Comparison of ENCODE assay signal across 8 mouse cellular contexts in the genomic region with DNA sequence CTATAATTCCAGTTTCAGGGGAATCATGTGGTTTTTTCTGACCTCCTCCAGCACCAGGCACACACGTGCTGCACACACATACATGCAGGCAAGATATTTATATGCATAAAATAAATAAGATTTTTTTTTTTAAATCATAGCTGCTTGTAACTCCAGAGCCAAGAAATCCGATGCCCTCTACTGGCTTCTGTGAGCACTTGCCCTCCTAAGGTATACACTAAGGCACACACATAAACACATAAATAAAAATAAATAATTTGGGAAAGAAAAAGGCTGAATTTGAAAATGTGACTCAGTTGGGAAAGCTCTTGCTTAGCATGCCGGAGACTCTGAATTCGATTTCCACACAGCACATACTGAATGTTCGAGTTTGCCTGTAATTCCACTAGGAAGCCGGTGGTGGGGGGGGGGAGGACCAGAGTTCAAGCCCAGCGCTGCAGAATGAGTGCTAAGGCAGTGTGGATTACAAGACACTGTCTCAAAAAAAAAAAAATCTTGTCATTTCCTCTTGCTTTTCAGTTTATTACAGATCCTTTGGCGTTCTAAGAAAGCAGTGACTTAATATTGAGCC. TPM values are rescaled to one million over a fixed set of nuclear protein-coding genes. Genes with fewer than 3 reads are reported as not detected.
A peak's percentile ranks its signal among the peaks of the same experiment; 100 is the strongest.
DNase-seq lines count a peak whose midpoint lies in the region; ATAC-seq and TF ChIP-seq lines count a peak whose summit lies in the region.

No protein-coding gene starts in this region.

- no peaks in the 10 kb centered on the region for H3K9me3 ChIP-seq in hindbrain, embryonic 11.5 days (ENCODE audit: control insufficient read depth, low read length)
- H3K9me3 ChIP-seq in midbrain, embryonic 11.5 days (ENCODE audit: control insufficient read depth, low read length): no peaks in the 10 kb centered on the region

- 14% methylated on average over 8 of the region's 8 CpGs for WGBS in kidney, adult 2 months
- WGBS in hindbrain, embryonic 11.5 days: 16% methylated on average over 8 of the region's 8 CpGs
- WGBS in midbrain, embryonic 11.5 days: 19% methylated on average over 8 of the region's 8 CpGs

- no peak for TF ChIP-seq POLR2A in kidney, adult 2 months (IDR thresholded peaks at IDR 0.05; ENCODE audit: low read depth, low read length)
- TF ChIP-seq POLR2A in bone marrow macrophage, adult 2 months (IDR thresholded peaks at IDR 0.05; ENCODE audit: borderline replicate concordance, low read depth, low read length): no peak

- DNase-seq in kidney, adult 2 months: no peak
- DNase-seq in kidney, postnatal 4 days: no peak
- DNase-seq in hindbrain, embryonic 11.5 days (ENCODE audit: low spot score): no peak
- no peak for DNase-seq in midbrain, embryonic 11.5 days (ENCODE audit: low spot score, missing footprints)
- DNase-seq in cerebellum, adult 18-20 months: no peak
- DNase-seq in embryo, embryonic 10.5 days (ENCODE audit: low spot score): no peak
- DNase-seq in left cerebral cortex, adult 9 months (ENCODE audit: low spot score in 2 of 2): no peak

- peaks cover 3% of the 10 kb centered on the region for H3K36me3 ChIP-seq in kidney, adult 2 months (ENCODE audit: control insufficient read depth, insufficient read depth, low read length)
- H3K36me3 ChIP-seq in hindbrain, embryonic 11.5 days (ENCODE audit: control insufficient read depth, insufficient read depth, low read length): 0 out of 2 replicates have a peak, but pooled peaks cover 2% of the 10 kb centered on the region
- H3K36me3 ChIP-seq in midbrain, embryonic 11.5 days (ENCODE audit: control insufficient read depth, insufficient read depth, low read length): peaks cover 3% of the 10 kb centered on the region; the same call in 1 of the 2 replicates

- peak overlapping the region; percentile 14; the same call in 1 of the 2 replicates for H3K4me3 ChIP-seq in kidney, adult 2 months (ENCODE audit: insufficient read depth, low read depth, low read length)
- peak overlapping the region; percentile 47; the same call in 1 of the 2 replicates for H3K4me3 ChIP-seq in bone marrow macrophage, adult 2 months (ENCODE audit: insufficient read depth, low read length)
- H3K4me3 ChIP-seq in hindbrain, embryonic 11.5 days (ENCODE audit: low read depth, low read length): peak overlapping the region; percentile 92
- peak overlapping the region; percentile 76 for H3K4me3 ChIP-seq in midbrain, embryonic 11.5 days (ENCODE audit: low read depth, low read length)

- H3K4me2 ChIP-seq in hindbrain, embryonic 11.5 days (replicated peaks; ENCODE audit: low read depth, low read length): 0 out of 2 replicates have a peak overlapping the region, but pooled peaks have one; percentile 22
- H3K4me2 ChIP-seq in midbrain, embryonic 11.5 days: peak overlapping the region; percentile 36

- no peak for TF ChIP-seq CTCF in kidney, adult 2 months (conservative IDR thresholded peaks at IDR 0.05; ENCODE audit: insufficient read depth, insufficient read length, low read depth, low read length)
- no peak for TF ChIP-seq CTCF in bone marrow macrophage, adult 2 months (IDR thresholded peaks at IDR 0.05; ENCODE audit: low read depth, low read length)

- H3K27me3 ChIP-seq in kidney, adult 2 months (replicated peaks; ENCODE audit: control insufficient read depth, insufficient read depth, low read length): no peaks in the 10 kb centered on the region
- no peaks in the 10 kb centered on the region for H3K27me3 ChIP-seq in hindbrain, embryonic 11.5 days (ENCODE audit: control insufficient read depth, insufficient read depth, low read length)
- H3K27me3 ChIP-seq in midbrain, embryonic 11.5 days (ENCODE audit: control insufficient read depth, insufficient read depth, low read length): no peaks in the 10 kb centered on the region

- H3K9ac ChIP-seq in hindbrain, embryonic 11.5 days (ENCODE audit: low read depth, low read length): 0 out of 2 replicates have a peak overlapping the region, but pooled peaks have one; percentile 2
- H3K9ac ChIP-seq in midbrain, embryonic 11.5 days (ENCODE audit: low read length): no peak overlapping the region; the same call in 1 of the 2 replicates

- peak; percentile 37 for ATAC-seq in hindbrain, embryonic 11.5 days (ENCODE audit: low FRiP score)
- no peak; the same call in none of the 2 replicates for ATAC-seq in midbrain, embryonic 11.5 days (ENCODE audit: low FRiP score)

- H3K27ac ChIP-seq in kidney, adult 2 months (ENCODE audit: insufficient read depth, low read depth, low read length): no peak overlapping the region
- peak overlapping the region; percentile 16 for H3K27ac ChIP-seq in bone marrow macrophage, adult 2 months (ENCODE audit: insufficient read depth, low read depth, low read length)
- no peak overlapping the region for H3K27ac ChIP-seq in hindbrain, embryonic 11.5 days (ENCODE audit: low read depth, low read length)
- H3K27ac ChIP-seq in midbrain, embryonic 11.5 days (ENCODE audit: low read depth, low read length): no peak overlapping the region

- H3K4me1 ChIP-seq in kidney, adult 2 months (ENCODE audit: control insufficient read depth, insufficient read depth, low read length): no peaks in the 10 kb centered on the region
- peaks cover 28% of the 10 kb centered on the region for H3K4me1 ChIP-seq in bone marrow macrophage, adult 2 months (ENCODE audit: control insufficient read depth, insufficient read depth, low read length)
- H3K4me1 ChIP-seq in hindbrain, embryonic 11.5 days (replicated peaks; ENCODE audit: control insufficient read depth, insufficient read depth, low read length): 0 out of 2 replicates have a peak, but pooled peaks cover 2% of the 10 kb centered on the region
- H3K4me1 ChIP-seq in midbrain, embryonic 11.5 days (ENCODE audit: control insufficient read depth, insufficient read depth, low read length): peaks cover 4% of the 10 kb centered on the region

RNA-seq across cellular contexts. Expression of a gene that starts 0.5 kb away (rescaled TPM):
- polyA plus RNA-seq in kidney, adult 2 months (2012; rRNA removed): 23.8 and 45.5 TPM in 2 replicates
- 149 and 206 TPM in 2 replicates for polyA plus RNA-seq in bone marrow macrophage, adult 2 months (2012; ENCODE audit: insufficient read depth, insufficient read length, missing spikeins)
- polyA plus RNA-seq in hindbrain, embryonic 11.5 days (2014; fragmentation: Nextera tagmentation; extraction: Ambion mirVana): 253 and 263 TPM in 2 replicates
- 258 and 276 TPM in 2 replicates for polyA plus RNA-seq in midbrain, embryonic 11.5 days (2014; fragmentation: Nextera tagmentation; extraction: Ambion mirVana)

RNA-seq across cellular contexts. Expression of a gene that starts 10.5 kb away (rescaled TPM):
- 6.4 and 9.4 TPM in 2 replicates for polyA plus RNA-seq in kidney, adult 2 months (2012; rRNA removed)
- 24.8 and 26.7 TPM in 2 replicates for polyA plus RNA-seq in bone marrow macrophage, adult 2 months (2012; ENCODE audit: insufficient read depth, insufficient read length, missing spikeins)
- 32.2 and 33.9 TPM in 2 replicates for polyA plus RNA-seq in hindbrain, embryonic 11.5 days (2014; fragmentation: Nextera tagmentation; extraction: Ambion mirVana)
- 33.8 and 40.9 TPM in 2 replicates for polyA plus RNA-seq in midbrain, embryonic 11.5 days (2014; fragmentation: Nextera tagmentation; extraction: Ambion mirVana)

RNA-seq across cellular contexts. Expression of a gene that starts 21.8 kb away (rescaled TPM):
- polyA plus RNA-seq in kidney, adult 2 months (2012; rRNA removed): 3.0 and 8.5 TPM in 2 replicates
- polyA plus RNA-seq in bone marrow macrophage, adult 2 months (2012; ENCODE audit: insufficient read depth, insufficient read length, missing spikeins): 20.9 and 23.4 TPM in 2 replicates
- 35.2 and 51.6 TPM in 2 replicates for polyA plus RNA-seq in hindbrain, embryonic 11.5 days (2014; fragmentation: Nextera tagmentation; extraction: Ambion mirVana)
- polyA plus RNA-seq in midbrain, embryonic 11.5 days (2014; fragmentation: Nextera tagmentation; extraction: Ambion mirVana): 31.5 and 34.8 TPM in 2 replicates

Comparison
In these comparisons a context has a peak if more than half of its experiments do, and no peak if none do; other contexts are left out.
1. H3K4me3 ChIP-seq: peak in every context shown above with its lines; median percentile 92 in hindbrain, embryonic 11.5 days; 76 in midbrain, embryonic 11.5 days; 47 in bone marrow macrophage, adult 2 months; 14 in kidney, adult 2 months.